Mouse (Mus musculus) liver, embryonic 16.5 days (tissue): ENCODE measurements around the gene Pcp4l1. TPM values are rescaled to one million over a fixed set of nuclear protein-coding genes. Genes with fewer than 3 reads are reported as not detected.

ENCODE experiments used
- ATAC-seq: fragments of 200-750 bp; cut with Nextera tagmentation; 2 replicates; pipeline ENCODE4 v1.8.0; 2017; ENCODE audit warnings: low read depth, mild to moderate bottlenecking, moderate number of reproducible peaks, moderate library complexity
- H3K27ac ChIP-seq: fragments of 300-500 bp; sonication (generic); 2 replicates; pipeline ENCODE4 v1.5.1; 2014; ENCODE audit warnings: mild to moderate bottlenecking, low read length
- H3K27me3 ChIP-seq: fragments of 300-500 bp; sonication (generic); 2 replicates; pipeline ENCODE4 v1.6.1; 2014; ENCODE audit warnings: low read depth, low read length, mixed read lengths; ENCODE audit not compliant: control insufficient read depth, insufficient read depth
- H3K36me3 ChIP-seq: fragments of 300-500 bp; sonication (generic); 2 replicates; pipeline ENCODE4 v1.6.1; 2014; ENCODE audit warnings: mild to moderate bottlenecking; ENCODE audit not compliant: control insufficient read depth, insufficient read depth
- H3K4me1 ChIP-seq: fragments of 300-500 bp; sonication (generic); 2 replicates; pipeline ENCODE4 v1.6.1; 2014; ENCODE audit warnings: low read depth, low read length, mixed read lengths; ENCODE audit not compliant: control insufficient read depth
- H3K4me2 ChIP-seq: fragments of 300-500 bp; sonication (generic); 2 replicates; pipeline ENCODE4 v1.6.1; 2014; ENCODE audit warnings: low read depth, low read length, mixed read lengths
- H3K4me3 ChIP-seq: fragments of 300-500 bp; sonication (generic); 2 replicates; pipeline ENCODE4 v1.5.1; 2014; ENCODE audit warnings: low read depth, mild to moderate bottlenecking, low read length
- H3K9ac ChIP-seq: fragments of 300-500 bp; sonication (generic); 2 replicates; pipeline ENCODE4 v1.6.1; 2014; ENCODE audit warnings: low read depth, low read length
- H3K9me3 ChIP-seq: fragments of 300-500 bp; sonication (generic); replicated peaks from 2 replicates; pipeline ENCODE4 v1.6.1; 2016; ENCODE audit warnings: low read length; ENCODE audit not compliant: control insufficient read depth
- WGBS: fragments of 180-500 bp; shearing (Covaris S2); extraction: QIAGEN DNeasy Blood & Tissue Kit; methylation state at CpG from one replicate; pipeline ENCODE4 v1.1.7; 2014; ENCODE audit not compliant: insufficient replicate concordance; 5-methylcytosine and 5-hydroxymethylcytosine counted together
- polyA plus RNA-seq: library from polyadenylated mRNA; unstranded; fragments of >200 nt; fragmentation: Nextera tagmentation; extraction: Ambion mirVana; gene quantifications from 2 replicates; pipeline ENCODE4 v1.2.1, GENCODE M21; 2015

Pcp4l1 gene
- polyA plus RNA-seq, 1 experiment from 2014 or later: 2.5 TPM

- H3K4me2 ChIP-seq: no peak overlapping the region
- no peak for ATAC-seq
Measured at GRCm38 (mm10) chr1:171193093-171193840, 2.8 kb downstream of the Pcp4l1 start.

DNA sequence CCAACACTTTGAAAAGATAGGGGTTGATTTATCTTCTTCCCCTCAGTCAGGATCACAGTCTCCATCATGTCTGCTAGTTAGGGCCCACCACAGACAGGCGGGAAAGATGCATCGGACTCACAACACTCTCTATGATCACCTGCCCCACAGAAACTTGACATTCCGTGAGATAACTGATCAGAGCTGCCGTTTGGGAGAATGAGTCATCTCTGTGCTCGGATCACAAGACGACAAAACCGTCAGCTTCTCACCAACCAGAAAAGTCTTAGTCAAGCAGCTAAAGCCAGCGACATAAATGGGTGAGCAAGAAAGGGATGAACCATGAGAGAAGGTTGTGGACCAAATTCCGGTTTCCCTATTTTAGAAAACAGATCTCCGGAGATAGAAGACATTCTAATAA is 3.8 kb downstream of the Pcp4l1 start:
- H3K9ac ChIP-seq: no peak overlapping the region
- no peaks in the 10 kb centered on the region for H3K4me1 ChIP-seq
- no peaks in the 10 kb centered on the region for H3K9me3 ChIP-seq
- peaks cover 52% of the 10 kb centered on the region for H3K27me3 ChIP-seq
- no peak overlapping the region for H3K27ac ChIP-seq
- no peaks in the 10 kb centered on the region for H3K36me3 ChIP-seq
- no peak overlapping the region for H3K4me3 ChIP-seq
- no peak overlapping the region for H3K4me2 ChIP-seq
- no peak for ATAC-seq
- 41% methylated on average over 10 of the region's 10 CpGs for WGBS

More at GRCm38 (mm10) chr1:171193093-171193840, 2.8 kb downstream of the Pcp4l1 start:
- H3K4me3 ChIP-seq: no peak overlapping the region
- 10% methylated on average over 18 of the region's 18 CpGs for WGBS
- peaks cover 54% of the 10 kb centered on the region for H3K27me3 ChIP-seq
- no peaks in the 10 kb centered on the region for H3K36me3 ChIP-seq
- H3K9me3 ChIP-seq: no peaks in the 10 kb centered on the region
- H3K4me1 ChIP-seq: no peaks in the 10 kb centered on the region
- no peak overlapping the region for H3K27ac ChIP-seq
- no peak overlapping the region for H3K9ac ChIP-seq

- Histone ChIP-seq H3K36me3 (no peaks in the 10 kb centered on the region), H3K9ac (no peak overlapping the region), H3K27ac (no peak overlapping the region), H3K27me3 (peaks cover 39% of the 10 kb centered on the region), H3K4me1 (no peaks in the 10 kb centered on the region), H3K4me2 (no peak overlapping the region), H3K9me3 (no peaks in the 10 kb centered on the region), H3K4me3 (no peak overlapping the region)
- 89% methylated on average over 9 of the region's 9 CpGs for WGBS
- no peak for ATAC-seq
Measured at GRCm38 (mm10) chr1:171190832-171191231, 5.2 kb downstream of the Pcp4l1 start.

DNA sequence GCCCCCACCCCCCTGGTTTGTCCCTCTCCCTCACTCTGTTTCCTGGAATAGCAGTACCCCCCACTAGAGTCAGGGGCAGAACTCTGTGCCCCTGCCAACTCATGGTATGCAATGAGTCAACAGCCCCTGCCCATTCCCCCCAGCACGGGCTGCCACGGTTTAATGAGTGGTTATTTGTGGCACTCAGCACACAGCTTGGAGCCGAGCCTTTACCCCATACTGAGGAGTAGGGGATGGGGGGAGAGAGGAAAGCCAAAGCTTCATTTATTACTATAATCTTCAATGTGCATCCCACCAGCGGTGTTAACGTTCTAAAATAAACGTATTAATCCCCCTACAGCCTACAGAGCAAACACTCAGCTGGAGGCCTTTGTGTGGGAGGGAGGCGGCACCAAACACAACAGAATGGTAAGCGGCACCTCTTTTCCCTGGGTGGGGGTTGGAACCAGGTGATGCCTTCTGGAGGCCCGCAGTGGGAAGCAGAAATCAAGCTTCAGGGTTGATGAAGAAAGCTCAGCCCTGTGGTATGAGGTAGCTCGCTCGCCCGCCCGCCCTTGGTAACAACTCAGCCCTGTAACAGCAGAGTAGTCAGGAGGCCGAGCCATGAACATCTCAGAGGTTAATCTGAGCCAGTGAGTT is 6.5 kb downstream of the Pcp4l1 start:
- Histone ChIP-seq H3K36me3 (no peaks in the 10 kb centered on the region), H3K4me2 (no peak overlapping the region), H3K9ac (no peak overlapping the region), H3K27me3 (peaks cover 26% of the 10 kb centered on the region), H3K4me1 (no peaks in the 10 kb centered on the region), H3K4me3 (no peak overlapping the region), H3K27ac (no peak overlapping the region), H3K9me3 (no peaks in the 10 kb centered on the region)
- WGBS: 59% methylated on average over 14 of the region's 14 CpGs
- ATAC-seq: no peak

GRCm38 (mm10) chr1:171189046-171189445 is 7.0 kb downstream of the Pcp4l1 start:
- no peak for ATAC-seq
- H3K9ac ChIP-seq: no peak overlapping the region

DNA sequence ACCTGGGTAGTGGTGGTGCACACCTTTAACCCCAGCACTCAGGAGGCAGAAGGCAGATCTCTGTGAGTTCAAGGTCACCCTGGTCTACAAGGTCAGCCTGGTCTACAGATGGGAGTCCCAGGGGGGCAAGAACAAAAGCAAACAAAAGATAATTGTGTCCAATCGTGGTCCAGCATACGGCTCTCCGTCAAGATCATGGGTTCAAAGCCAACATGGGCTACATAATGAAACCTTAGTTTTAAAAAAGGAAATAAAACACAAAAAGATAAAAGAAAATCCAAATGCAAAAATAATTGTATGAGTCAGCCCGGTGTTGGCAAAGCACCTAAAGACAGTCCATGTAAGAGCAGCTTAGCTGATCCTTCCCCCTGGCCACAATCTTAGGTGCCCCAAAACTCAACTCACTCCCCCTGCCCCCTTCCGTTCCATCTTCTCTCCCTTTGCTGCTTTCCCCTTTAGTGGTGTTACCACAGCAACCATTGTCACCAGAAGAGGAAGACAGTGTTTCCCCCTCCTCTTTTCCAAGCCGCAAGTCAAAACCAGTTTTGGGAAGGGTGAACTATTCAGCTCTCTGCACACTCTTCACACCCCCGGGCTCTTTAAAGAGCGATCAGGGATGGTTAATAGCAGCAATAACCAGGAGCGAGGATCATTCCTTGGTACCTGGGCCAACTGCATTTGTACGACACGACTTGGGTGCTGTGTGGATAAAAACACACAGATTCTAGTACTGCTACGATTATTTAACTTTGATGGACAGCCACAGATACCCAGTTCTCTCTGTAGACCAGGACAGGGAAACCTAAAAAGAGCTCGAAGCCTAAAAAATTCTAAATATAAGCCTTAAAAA is 8.0 kb downstream of the Pcp4l1 start:
- Histone ChIP-seq H3K4me2 (no peak overlapping the region), H3K9ac (no peak overlapping the region), H3K4me3 (no peak overlapping the region), H3K4me1 (no peaks in the 10 kb centered on the region), H3K27me3 (peaks cover 11% of the 10 kb centered on the region), H3K27ac (no peak overlapping the region), H3K36me3 (no peaks in the 10 kb centered on the region), H3K9me3 (no peaks in the 10 kb centered on the region)
- WGBS: 31% methylated on average over 13 of the region's 13 CpGs
- no peak for ATAC-seq

More at GRCm38 (mm10) chr1:171189046-171189445, 7.0 kb downstream of the Pcp4l1 start:
- Histone ChIP-seq H3K4me3 (no peak overlapping the region), H3K27ac (no peak overlapping the region), H3K4me2 (no peak overlapping the region), H3K27me3 (peaks cover 21% of the 10 kb centered on the region), H3K9me3 (no peaks in the 10 kb centered on the region), H3K36me3 (no peaks in the 10 kb centered on the region), H3K4me1 (no peaks in the 10 kb centered on the region)
- 42% methylated on average over 8 of the region's 8 CpGs for whole genome bisulfite sequencing

GRCm38 (mm10) chr1:171185655-171186054 is 10.4 kb downstream of the Pcp4l1 start:
- Histone ChIP-seq H3K27ac (no peak overlapping the region), H3K9me3 (no peaks in the 10 kb centered on the region), H3K36me3 (no peaks in the 10 kb centered on the region), H3K4me3 (no peak overlapping the region), H3K4me2 (no peak overlapping the region), H3K4me1 (no peaks in the 10 kb centered on the region), H3K27me3 (no peaks in the 10 kb centered on the region), H3K9ac (no peak overlapping the region)
- no peak for ATAC-seq
- WGBS: 71% methylated on average over 8 of the region's 8 CpGs

GRCm38 (mm10) chr1:171184314-171184713 is 11.8 kb downstream of the Pcp4l1 start:
- Histone ChIP-seq H3K27me3 (no peaks in the 10 kb centered on the region), H3K4me1 (no peaks in the 10 kb centered on the region), H3K36me3 (no peaks in the 10 kb centered on the region), H3K27ac (no peak overlapping the region), H3K9ac (no peak overlapping the region), H3K4me3 (no peak overlapping the region), H3K9me3 (no peaks in the 10 kb centered on the region), H3K4me2 (no peak overlapping the region)
- WGBS: 20% methylated on average over 7 of the region's 7 CpGs
- no peak for ATAC-seq
